Mouse (Mus musculus) liver, embryonic 13.5 days (tissue): Measurements from ENCODE around the gene Epha6. TPM values are rescaled to one million over a fixed set of nuclear protein-coding genes. Genes with fewer than 3 reads are reported as not detected.

Experiments
- ATAC-seq: fragments of 200-750 bp; cut with Nextera tagmentation; 2 replicates; pipeline ENCODE4 v1.8.0; 2017; ENCODE audit warnings: low read depth, mild to moderate bottlenecking, moderate number of reproducible peaks, moderate library complexity
- DNase-seq: peaks from one replicate; pipeline ENCODE4 v3.0.0; 2022
- H3K27ac ChIP-seq: fragments of 300-500 bp; sonication (generic); 2 replicates; pipeline ENCODE4 v1.5.1; 2015; ENCODE audit warnings: moderate library complexity, mild to moderate bottlenecking, inconsistent platforms
- H3K27me3 ChIP-seq: fragments of 300-500 bp; sonication (generic); 2 replicates; pipeline ENCODE4 v1.6.1; 2015; ENCODE audit warnings: mild to moderate bottlenecking, inconsistent platforms
- H3K36me3 ChIP-seq: fragments of 300-500 bp; sonication (generic); 2 replicates; pipeline ENCODE4 v1.6.1; 2015; ENCODE audit warnings: mild to moderate bottlenecking, inconsistent platforms
- H3K4me1 ChIP-seq: fragments of 300-500 bp; sonication (generic); replicated peaks from 2 replicates; pipeline ENCODE4 v1.6.1; 2015; ENCODE audit warnings: inconsistent platforms
- H3K4me2 ChIP-seq: fragments of 300-500 bp; sonication (generic); 2 replicates; pipeline ENCODE4 v1.6.1; 2015; ENCODE audit warnings: inconsistent platforms, mild to moderate bottlenecking, moderate library complexity
- H3K4me3 ChIP-seq: fragments of 300-500 bp; sonication (generic); replicated peaks from 2 replicates; pipeline ENCODE4 v1.5.1; 2015; ENCODE audit warnings: mild to moderate bottlenecking, inconsistent platforms
- H3K9ac ChIP-seq: fragments of 300-500 bp; sonication (generic); 2 replicates; pipeline ENCODE4 v1.6.1; 2015; ENCODE audit warnings: mild to moderate bottlenecking, inconsistent platforms
- H3K9me3 ChIP-seq: fragments of 300-500 bp; sonication (generic); replicated peaks from 2 replicates; pipeline ENCODE4 v1.6.1; 2016; ENCODE audit warnings: inconsistent platforms
- WGBS: fragments of 180-500 bp; shearing (Covaris S2); methylation state at CpG from one replicate; pipeline ENCODE4 v1.1.7; 2015; ENCODE audit not compliant: insufficient replicate concordance; 5-methylcytosine and 5-hydroxymethylcytosine counted together
- polyA plus RNA-seq: library from polyadenylated mRNA; unstranded; fragments of >200 nt; fragmentation: Nextera tagmentation; extraction: Ambion mirVana; gene quantifications from 2 replicates; pipeline ENCODE4 v1.2.1, GENCODE M21; 2015

Epha6 gene
- polyA plus RNA-seq, 1 experiment from 2014 or later = not detected

- ATAC-seq (no peak), DNase-seq (no peak)
- Histone ChIP-seq H3K4me1 (no peaks in the 10 kb centered on the region), H3K4me2 (no peak overlapping the region), H3K36me3 (no peaks in the 10 kb centered on the region), H3K9me3 (no peaks in the 10 kb centered on the region), H3K27me3 (no peaks in the 10 kb centered on the region), H3K27ac (no peak overlapping the region), H3K4me3 (no peak overlapping the region), H3K9ac (no peak overlapping the region)
Measured at GRCm38 (mm10) chr16:60475776-60476175, 129.6 kb downstream of the Epha6 start.

- H3K4me2 ChIP-seq = no peak overlapping the region
- H3K4me1 ChIP-seq = no peaks in the 10 kb centered on the region
- no peaks in the 10 kb centered on the region for H3K27me3 ChIP-seq
- H3K9me3 ChIP-seq = no peaks in the 10 kb centered on the region
- no peaks in the 10 kb centered on the region for H3K36me3 ChIP-seq
- no peak for ATAC-seq
- H3K4me3 ChIP-seq = no peak overlapping the region
- 49% methylated on average over 7 of the region's 7 CpGs for WGBS
- H3K27ac ChIP-seq = no peak overlapping the region
- no peak for DNase-seq
- H3K9ac ChIP-seq = no peak overlapping the region
Measured at GRCm38 (mm10) chr16:60468200-60468785, 137.0 kb downstream of the Epha6 start.

- DNase-seq = no peak
- Histone ChIP-seq H3K36me3 (no peaks in the 10 kb centered on the region), H3K4me2 (no peak overlapping the region), H3K4me3 (no peak overlapping the region), H3K27me3 (no peaks in the 10 kb centered on the region), H3K9ac (no peak overlapping the region), H3K27ac (no peak overlapping the region), H3K4me1 (no peaks in the 10 kb centered on the region), H3K9me3 (no peaks in the 10 kb centered on the region)
- WGBS = 58% methylated on average over 1 of the region's 1 CpGs
- no peak for ATAC-seq
Measured at GRCm38 (mm10) chr16:60435283-60435682, 170.0 kb downstream of the Epha6 start.

GRCm38 (mm10) chr16:60434241-60434640, 171.1 kb downstream of the Epha6 start:
- H3K4me1 ChIP-seq = no peaks in the 10 kb centered on the region

GRCm38 (mm10) chr16:60395306-60395705, 210.0 kb downstream of the Epha6 start:
- WGBS = 54% methylated on average over 3 of the region's 3 CpGs
- Histone ChIP-seq H3K9me3 (no peaks in the 10 kb centered on the region), H3K36me3 (no peaks in the 10 kb centered on the region), H3K4me3 (no peak overlapping the region), H3K27ac (no peak overlapping the region), H3K9ac (no peak overlapping the region), H3K27me3 (no peaks in the 10 kb centered on the region), H3K4me1 (no peaks in the 10 kb centered on the region), H3K4me2 (no peak overlapping the region)
- no peak for DNase-seq
- no peak for ATAC-seq

More at GRCm38 (mm10) chr16:60434241-60434640, 171.1 kb downstream of the Epha6 start:
- Histone ChIP-seq H3K9me3 (no peaks in the 10 kb centered on the region), H3K4me3 (no peak overlapping the region), H3K36me3 (no peaks in the 10 kb centered on the region), H3K27me3 (no peaks in the 10 kb centered on the region), H3K4me2 (no peak overlapping the region), H3K9ac (no peak overlapping the region), H3K27ac (no peak overlapping the region)
- 64% methylated on average over 1 of the region's 1 CpGs for WGBS
- ATAC-seq (no peak), DNase-seq (no peak)

- H3K9ac ChIP-seq = no peak overlapping the region
- ATAC-seq (no peak), DNase-seq (no peak)
- no peaks in the 10 kb centered on the region for H3K27me3 ChIP-seq
- no peaks in the 10 kb centered on the region for H3K4me1 ChIP-seq
- no peak overlapping the region for H3K27ac ChIP-seq
- H3K9me3 ChIP-seq = no peaks in the 10 kb centered on the region
- H3K36me3 ChIP-seq = no peaks in the 10 kb centered on the region
- no peak overlapping the region for H3K4me2 ChIP-seq
- no peak overlapping the region for H3K4me3 ChIP-seq
Measured at GRCm38 (mm10) chr16:60392961-60393360, 212.4 kb downstream of the Epha6 start.

- Histone ChIP-seq H3K27me3 (no peaks in the 10 kb centered on the region), H3K27ac (no peak overlapping the region), H3K4me1 (no peaks in the 10 kb centered on the region), H3K9ac (no peak overlapping the region), H3K4me2 (no peak overlapping the region), H3K9me3 (no peaks in the 10 kb centered on the region), H3K4me3 (no peak overlapping the region), H3K36me3 (no peaks in the 10 kb centered on the region)
- DNase-seq (no peak), ATAC-seq (no peak)
Measured at GRCm38 (mm10) chr16:60375147-60375546, 230.2 kb downstream of the Epha6 start.

GRCm38 (mm10) chr16:60283963-60284362, 321.4 kb downstream of the Epha6 start:
- no peaks in the 10 kb centered on the region for H3K4me1 ChIP-seq
- no peak overlapping the region for H3K4me2 ChIP-seq
- ATAC-seq = no peak
- H3K9ac ChIP-seq = no peak overlapping the region
- H3K27me3 ChIP-seq = no peaks in the 10 kb centered on the region
- no peak overlapping the region for H3K27ac ChIP-seq
- DNase-seq = no peak
- no peaks in the 10 kb centered on the region for H3K36me3 ChIP-seq
- H3K4me3 ChIP-seq = no peak overlapping the region
- H3K9me3 ChIP-seq = 0 out of 2 replicates have a peak, but pooled peaks cover 3% of the 10 kb centered on the region
- WGBS = 38% methylated on average over 1 of the region's 1 CpGs

- Histone ChIP-seq H3K9ac (no peak overlapping the region), H3K4me3 (no peak overlapping the region), H3K36me3 (no peaks in the 10 kb centered on the region), H3K27me3 (no peaks in the 10 kb centered on the region), H3K9me3 (0 out of 2 replicates have a peak, but pooled peaks cover 1% of the 10 kb centered on the region), H3K4me2 (no peak overlapping the region), H3K4me1 (0 out of 2 replicates have a peak, but pooled peaks cover 2% of the 10 kb centered on the region), H3K27ac (no peak overlapping the region)
- peak; percentile 79 for ATAC-seq
- DNase-seq = no peak
- 24% methylated on average over 2 of the region's 2 CpGs for WGBS
Measured at GRCm38 (mm10) chr16:60274109-60274508, 331.2 kb downstream of the Epha6 start.

GRCm38 (mm10) chr16:60266367-60267351, 338.7 kb downstream of the Epha6 start:
- H3K9me3 ChIP-seq = no peaks in the 10 kb centered on the region
- H3K9ac ChIP-seq = no peak overlapping the region
- no peak overlapping the region for H3K4me2 ChIP-seq
- no peak for DNase-seq
- H3K36me3 ChIP-seq = no peaks in the 10 kb centered on the region
- H3K4me3 ChIP-seq = no peak overlapping the region
- 78% methylated on average over 9 of the region's 9 CpGs for WGBS
- H3K4me1 ChIP-seq = no peaks in the 10 kb centered on the region
- no peak for ATAC-seq
- H3K27me3 ChIP-seq = no peaks in the 10 kb centered on the region
- no peak overlapping the region for H3K27ac ChIP-seq

- Histone ChIP-seq H3K9ac (no peak overlapping the region), H3K4me1 (no peaks in the 10 kb centered on the region), H3K4me3 (no peak overlapping the region), H3K27ac (no peak overlapping the region), H3K36me3 (no peaks in the 10 kb centered on the region), H3K27me3 (no peaks in the 10 kb centered on the region), H3K9me3 (no peaks in the 10 kb centered on the region), H3K4me2 (no peak overlapping the region)
- WGBS = 33% methylated on average over 6 of the region's 6 CpGs
- DNase-seq (peak; percentile 23), ATAC-seq (peak; percentile 94)
Measured at GRCm38 (mm10) chr16:60264719-60265508, 340.4 kb downstream of the Epha6 start.
